Mouse (Mus musculus): ENCODE results near the gene Siah2.
A peak's percentile ranks its signal among the peaks of the same experiment; 100 is the strongest.

Siah2 gene

DNA sequence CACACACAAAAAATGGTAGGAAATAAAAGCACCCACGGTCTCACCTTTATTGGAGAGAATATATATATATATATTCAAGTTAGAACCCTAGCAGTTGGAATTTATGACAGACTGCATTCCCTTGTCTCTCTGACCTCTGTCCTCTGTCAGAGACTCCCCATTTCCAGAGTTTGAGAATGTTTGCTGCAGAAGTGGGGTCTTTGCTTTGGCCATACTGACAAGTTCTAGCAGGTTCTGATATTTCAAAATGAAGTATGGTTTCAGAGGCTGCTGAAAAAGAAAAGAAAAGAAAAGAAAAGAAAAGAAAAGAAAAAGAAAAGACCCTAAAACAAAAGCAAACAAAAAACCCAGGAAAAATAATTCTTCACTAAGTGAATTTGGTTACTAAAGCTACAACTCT is 2.8 kb upstream of the Siah2 start:
- no peak for DNase-seq (ENCODE audit: low read depth, low spot score)

DNA sequence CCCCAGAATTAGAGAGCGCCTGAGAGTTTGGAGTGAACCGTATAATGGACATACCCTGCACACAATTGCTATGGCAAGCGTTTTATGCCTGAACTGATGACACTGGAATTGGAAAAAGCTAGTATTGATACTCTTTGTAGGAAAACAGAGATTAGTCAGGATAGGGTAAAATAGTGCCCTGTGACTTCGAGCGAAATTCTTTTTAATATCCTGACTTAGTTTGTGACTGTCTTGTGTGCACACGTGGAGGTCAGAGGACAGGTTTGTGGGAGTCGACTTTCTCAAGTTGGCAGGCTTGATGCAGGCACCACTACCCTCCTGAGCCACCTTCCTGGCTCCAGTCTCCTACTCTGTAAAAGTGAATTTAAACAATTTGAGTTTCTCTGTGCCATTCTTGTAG is 1.1 kb upstream of the Siah2 start:
- DNase-seq (ENCODE audit: low read depth, low spot score): no peak

DNA sequence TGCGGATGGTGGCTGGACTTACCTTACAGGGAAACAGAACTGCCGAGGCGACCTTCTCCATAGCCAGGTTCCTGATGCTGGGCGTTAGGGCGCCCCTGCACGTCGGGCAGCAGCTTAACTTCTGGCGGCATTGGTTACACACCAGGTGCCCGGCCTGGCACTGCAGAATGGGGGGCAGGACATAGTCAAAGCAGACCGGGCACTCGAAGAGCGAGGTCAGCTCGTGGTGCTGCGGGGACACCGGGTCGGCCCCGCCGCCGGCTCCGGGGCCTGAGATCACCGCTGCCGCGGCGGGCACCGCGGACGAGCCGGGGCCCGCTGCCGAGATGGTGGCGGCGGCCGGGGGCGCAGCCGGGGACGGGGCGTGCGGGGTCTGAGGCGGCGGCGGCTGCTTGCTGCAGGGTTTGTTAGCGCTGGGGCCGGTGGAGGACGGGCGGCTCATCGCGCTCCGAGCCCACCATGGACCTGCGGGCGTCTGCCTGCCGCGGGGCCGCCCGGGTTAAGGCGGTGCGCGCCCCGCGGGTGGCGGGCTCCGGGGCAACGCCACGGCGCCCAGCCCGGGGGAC is 743 bp downstream of the Siah2 start:
- DNase-seq (ENCODE audit: low read depth, low spot score): peak; percentile 63

DNA sequence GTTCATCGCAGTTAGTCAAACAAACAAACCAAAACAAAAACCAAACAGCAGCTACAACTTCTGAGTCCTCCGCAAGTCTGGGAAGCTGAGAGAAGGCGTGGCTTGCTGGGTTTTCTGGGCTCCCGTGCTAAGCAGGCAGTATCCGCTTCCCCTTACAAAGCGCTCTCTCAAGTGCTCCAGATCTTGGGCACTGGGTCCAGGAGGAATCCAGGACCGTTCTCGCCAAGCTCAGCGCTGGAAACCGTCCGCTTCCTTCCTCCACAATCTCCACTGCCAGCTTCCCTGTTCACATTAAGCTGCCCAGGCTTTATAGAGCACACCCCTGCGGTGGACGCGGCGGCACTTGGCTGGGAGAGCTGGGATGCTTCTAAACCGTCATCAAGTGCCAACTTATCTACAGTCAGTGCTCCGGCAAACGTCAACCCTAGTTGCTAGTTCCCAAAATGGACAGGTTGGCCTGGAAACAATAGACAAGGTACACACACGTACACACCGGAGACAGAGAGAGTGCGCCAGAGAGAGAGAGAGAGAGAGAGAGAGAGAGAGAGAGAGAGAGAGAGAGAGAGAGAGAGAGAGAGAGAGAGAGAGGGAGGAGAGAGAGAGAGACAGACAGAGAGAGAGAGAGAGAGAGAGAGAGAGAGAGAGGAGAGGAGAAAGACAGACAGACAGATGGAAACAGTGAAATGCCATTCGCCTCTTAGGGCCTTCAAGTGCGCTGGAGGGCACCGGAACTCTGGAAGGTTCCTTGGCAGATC is 1.4 kb downstream of the Siah2 start:
- peak; percentile 70 for DNase-seq (ENCODE audit: low read depth, low spot score)

DNA sequence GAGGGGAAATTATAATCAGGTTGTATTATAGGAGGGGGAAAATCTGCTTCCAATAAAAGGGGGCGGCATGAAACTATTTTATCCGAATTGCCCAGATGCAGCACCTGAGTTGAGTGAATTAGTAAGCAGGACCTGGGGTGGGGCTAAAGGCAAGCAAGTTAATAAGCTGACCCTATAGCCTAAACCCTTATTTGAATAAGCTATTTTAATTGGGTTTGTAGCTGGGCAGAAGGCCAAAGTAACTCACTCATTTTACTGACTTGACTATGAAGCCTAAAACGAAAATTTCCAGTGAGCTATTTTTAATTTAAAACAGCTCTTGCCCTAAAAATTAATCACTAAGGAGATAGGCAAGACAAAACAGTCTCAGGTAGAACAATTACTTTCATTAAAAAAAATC is 2.5 kb downstream of the Siah2 start:
- no peak for DNase-seq (ENCODE audit: low read depth, low spot score)

DNA sequence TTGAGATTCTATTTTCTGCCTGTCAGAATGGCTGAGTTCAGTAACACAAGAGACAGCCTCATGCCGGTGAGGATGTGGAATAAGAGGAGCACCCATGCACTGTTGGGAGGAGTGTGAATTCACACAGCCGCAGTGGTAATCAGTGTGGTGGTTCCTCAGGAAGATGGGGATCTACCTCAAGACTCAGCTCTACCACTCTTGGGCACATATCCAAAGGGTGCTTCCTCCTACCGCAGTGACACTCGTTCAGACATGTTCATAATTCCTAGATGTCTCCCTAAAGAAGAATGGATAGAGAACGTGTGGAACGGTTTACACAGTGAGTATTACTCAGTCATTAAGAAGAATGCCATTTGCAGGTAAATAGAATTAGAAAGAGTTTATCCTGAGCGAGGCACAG is 3.1 kb downstream of the Siah2 start:
- DNase-seq (ENCODE audit: low read depth, low spot score): no peak

DNA sequence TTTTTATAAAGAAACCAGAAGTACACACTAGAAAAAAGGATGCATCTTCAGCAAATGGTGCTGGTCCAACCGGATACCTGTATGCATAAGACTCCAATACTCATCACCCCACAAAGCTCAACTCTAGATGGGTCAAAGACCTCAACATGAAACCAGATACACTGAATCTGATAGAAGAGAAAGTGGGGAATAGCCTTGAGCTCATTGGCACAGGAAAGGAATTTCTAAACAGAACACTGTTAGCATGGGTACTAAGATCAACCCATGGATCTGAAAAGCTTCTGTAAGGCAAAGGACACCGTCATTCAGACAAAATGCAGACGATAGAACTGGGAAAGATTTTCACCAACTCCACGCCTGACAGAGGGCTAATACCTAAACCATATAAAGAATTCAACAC is 3.6 kb downstream of the Siah2 start:
- DNase-seq (ENCODE audit: low read depth, low spot score): no peak

DNA sequence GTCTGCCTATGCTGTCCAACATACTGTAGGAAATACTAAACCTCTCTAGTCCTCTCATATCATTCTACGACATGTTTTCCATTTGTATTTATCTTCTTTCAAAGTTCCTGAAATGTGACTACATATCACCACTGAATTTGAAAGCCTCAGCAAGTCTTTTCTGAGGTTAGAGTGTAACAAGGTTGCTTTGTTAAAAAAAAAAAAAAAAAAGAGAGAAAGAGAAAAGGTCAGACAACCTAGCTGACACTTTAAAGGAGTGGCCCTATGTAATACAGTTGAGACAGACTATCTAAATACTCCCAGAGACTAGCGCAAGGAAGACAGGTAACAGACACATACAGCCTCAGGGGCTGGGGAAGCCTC is 5.3 kb downstream of the Siah2 start:
- no peak for DNase-seq (ENCODE audit: low read depth, low spot score)

DNA sequence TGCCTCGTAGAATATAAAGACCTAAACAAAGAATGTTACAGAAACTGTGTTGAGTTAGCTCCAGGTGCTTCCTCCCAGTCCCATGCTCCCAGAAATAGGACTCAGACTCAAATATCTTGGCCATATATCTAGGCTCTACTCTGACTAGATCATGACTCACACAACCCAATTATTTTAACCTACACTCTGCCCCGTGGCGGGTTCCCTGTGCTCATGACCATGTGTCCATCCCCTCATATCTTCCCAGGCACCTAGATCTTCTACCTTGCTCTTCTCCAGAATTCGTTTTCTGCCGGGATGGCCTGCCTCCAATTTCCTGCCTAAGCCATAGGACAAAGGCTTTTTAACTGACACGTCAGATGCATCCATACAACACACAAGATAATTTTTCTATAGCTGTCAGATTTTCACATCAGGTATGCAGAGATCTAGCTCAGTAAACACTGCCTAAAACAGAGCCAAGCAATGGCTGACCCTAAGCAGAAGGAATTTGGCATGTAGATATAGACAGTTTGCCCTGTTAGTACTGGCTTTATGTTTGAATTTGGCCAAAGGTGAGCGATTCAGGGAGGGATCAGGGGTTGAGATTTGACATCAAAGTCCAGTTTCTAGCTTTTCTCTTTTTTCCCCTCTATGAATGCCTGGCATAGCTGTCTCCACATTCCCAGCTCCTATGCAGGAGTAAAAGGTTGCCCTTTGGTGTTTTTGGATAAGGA is 5.8 kb downstream of the Siah2 start:
- DNase-seq (ENCODE audit: low read depth, low spot score): no peak

DNA sequence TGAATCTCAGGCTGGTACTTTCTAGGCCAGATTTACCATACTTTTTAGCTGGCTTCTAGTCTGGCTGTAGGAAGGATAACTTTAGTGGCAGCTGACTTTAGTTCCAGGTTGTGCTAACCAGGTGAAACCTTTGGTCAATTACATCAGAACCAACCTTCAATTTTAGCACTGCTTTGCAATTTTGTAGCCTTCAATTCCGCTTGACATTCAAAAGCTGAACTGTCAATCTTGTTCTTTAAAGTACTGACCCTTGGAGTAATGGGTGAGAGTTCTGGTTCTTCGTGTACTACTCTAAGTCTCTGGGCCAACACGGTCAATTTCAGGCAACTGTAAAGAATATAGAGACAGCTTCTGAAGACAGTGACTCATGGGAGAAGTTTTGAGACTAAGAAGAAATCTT is 6.8 kb downstream of the Siah2 start:
- DNase-seq (ENCODE audit: low read depth, low spot score): no peak

DNA sequence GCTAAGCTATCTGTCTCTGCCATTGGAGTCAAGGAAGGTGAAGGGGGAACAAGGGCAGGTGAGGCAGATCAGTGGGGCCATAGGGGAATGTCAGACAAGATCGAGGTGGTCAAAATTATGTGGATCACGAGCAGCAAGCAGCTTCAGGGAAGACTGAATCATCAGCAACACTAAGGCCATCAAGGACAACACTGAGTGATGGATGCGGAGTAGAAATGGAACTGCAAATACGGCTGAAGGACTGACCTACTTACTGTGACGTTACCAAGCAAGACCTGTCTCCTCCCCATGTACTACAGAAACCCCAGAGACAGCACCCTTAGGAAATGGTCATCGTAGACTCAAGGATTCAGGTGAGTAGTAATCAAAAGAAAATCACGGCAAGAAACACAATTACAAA is 8.9 kb downstream of the Siah2 start:
- DNase-seq (ENCODE audit: low read depth, low spot score): no peak

DNA sequence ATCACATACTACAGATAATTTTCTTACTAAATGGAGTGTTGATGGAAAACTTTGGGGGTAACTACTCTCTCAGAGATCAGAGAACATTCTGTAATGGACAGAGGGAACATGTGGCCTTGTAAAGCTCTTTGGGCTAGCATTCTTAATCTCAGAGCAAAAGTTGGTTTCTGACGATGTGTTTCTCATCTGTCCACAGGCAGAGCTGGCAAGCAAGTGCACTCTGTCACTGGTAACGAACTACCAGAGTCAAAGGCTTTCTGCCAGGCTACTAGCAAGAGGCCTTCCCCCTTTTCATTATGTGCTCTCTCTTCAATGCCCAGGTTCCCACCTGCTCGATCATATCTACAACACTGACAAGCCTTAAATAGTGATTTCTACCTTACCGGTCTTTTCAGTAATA is 9.9 kb downstream of the Siah2 start:
- no peak for DNase-seq (ENCODE audit: low read depth, low spot score)

DNA sequence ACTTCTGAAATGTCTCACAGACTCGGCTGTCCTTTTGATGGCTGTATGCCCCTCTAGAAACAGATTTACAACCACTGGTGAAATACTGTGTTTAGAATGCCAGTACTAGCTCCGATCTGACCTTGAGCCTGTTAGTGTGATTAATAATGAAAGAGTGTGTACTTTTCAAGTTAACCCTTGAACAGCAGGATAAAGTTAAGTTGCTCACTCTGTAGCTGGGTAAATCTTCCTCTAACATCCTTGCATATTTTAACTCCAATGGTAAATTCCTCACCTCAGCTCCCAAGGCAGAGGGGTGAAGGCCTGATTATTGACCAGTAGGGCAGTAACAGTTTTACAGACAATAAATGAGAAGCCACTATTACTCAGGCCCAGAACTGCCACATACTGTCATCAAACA is 10.4 kb downstream of the Siah2 start:
- no peak for DNase-seq (ENCODE audit: low read depth, low spot score)

DNA sequence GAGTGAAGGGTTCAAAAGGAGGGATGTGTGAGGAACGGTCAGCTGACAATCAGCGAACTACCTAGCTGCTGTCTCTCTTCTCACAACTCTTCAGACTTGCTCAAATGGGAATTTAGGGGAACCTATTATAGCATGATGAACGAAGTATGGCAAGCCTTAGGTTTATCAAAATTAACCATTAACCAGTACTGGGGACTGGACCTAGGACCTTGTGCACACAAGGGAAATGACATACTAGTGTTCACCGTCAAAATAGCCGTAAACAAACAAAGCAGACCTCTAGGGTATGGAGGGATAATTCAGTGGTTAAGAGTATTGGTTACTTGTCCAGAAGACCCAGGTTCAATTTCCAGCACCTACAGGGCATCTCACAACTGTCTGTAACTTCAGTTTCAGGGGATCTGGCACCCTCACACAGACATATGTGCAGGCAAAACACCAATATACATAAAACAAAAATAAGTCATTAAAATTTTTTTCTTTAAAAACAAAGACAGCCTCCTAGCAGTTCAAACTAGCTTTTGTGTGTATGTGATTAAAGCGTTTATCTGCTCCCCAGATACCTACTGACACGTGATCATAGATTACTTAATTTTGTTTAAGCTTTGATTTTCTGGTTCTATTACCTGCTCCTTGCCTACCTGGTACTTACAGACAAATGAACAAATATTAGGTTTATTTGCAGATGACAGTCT is 11.1 kb downstream of the Siah2 start:
- no peak for DNase-seq (ENCODE audit: low read depth, low spot score)

DNA sequence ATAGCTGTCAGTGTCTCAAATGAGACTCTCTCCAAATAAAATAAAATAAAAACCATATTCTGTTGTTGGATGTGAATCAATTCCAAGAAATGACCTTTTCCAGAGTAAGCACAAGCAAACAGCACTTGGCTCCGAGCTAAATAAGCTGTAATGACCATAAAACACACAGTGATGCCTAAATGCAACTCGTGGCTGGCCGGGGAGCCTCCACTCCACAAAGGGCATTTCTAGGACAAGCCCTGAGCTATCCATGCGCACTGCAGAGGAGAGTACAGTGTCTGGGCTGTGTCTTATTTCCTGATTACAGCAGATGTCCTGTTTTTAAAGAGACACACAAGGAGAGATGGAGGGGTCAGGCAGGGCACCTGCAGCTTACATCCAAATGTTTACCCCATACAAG is 12.2 kb downstream of the Siah2 start:
- no peak for DNase-seq (ENCODE audit: low read depth, low spot score)

DNA sequence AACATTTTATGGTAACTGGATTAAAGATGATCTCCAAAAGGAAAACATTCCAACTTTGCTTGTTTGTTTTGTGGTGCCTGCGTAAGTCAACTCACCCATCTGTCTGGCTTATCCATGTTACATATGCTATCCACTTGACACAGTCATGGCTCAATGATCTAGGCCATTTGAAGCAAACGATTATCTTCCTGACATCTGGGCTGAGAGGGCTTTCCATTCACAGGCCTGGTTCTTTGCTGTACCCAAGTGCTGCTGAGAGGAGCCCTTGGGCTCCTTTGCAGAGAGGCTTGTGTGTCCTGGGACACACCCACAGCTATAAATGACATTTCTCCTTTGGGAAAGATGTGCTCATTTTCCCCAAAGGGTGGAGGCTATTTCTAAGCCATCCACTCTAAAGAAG is 13.3 kb downstream of the Siah2 start:
- no peak for DNase-seq (ENCODE audit: low read depth, low spot score)

DNA sequence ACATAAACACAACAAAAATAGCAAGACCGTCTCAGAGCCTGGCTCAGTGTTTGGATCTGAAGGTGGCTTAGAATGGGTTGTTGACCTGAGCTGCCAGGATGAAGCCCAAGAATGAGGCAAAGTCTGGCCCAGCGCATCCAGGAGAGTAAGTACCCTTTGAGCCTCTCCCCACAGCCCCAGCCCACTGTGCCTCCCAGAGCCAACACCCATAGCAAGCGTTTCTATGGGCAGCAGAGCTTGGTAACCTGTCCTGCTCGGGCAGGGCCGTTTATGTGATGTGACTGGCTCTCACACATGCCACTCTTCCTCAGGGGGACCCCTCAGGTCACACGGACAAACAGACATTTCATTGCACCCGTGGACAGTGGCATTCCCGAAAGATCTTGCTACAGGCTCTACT is 13.8 kb downstream of the Siah2 start:
- DNase-seq (ENCODE audit: low read depth, low spot score): no peak

DNA sequence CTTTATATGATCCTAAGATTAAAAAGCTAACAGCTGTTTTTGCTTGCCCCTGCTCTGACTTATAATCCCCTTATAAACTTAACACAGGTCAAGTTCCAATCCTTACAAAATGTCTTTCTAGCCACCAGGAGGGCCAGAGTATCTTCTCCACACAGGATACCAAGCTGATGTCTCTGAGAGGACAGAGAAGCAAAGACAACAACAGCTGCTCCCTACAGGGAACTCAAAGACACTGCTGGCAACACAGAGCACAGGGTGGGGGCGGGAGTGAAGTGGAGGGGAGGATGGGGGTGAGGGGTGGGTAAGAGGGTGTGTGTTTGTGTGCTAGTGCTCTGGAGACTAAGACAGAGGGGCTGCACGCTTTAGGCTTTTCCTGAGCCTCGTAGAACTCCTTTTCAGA is 14.6 kb downstream of the Siah2 start:
- no peak for DNase-seq (ENCODE audit: low read depth, low spot score)

DNA sequence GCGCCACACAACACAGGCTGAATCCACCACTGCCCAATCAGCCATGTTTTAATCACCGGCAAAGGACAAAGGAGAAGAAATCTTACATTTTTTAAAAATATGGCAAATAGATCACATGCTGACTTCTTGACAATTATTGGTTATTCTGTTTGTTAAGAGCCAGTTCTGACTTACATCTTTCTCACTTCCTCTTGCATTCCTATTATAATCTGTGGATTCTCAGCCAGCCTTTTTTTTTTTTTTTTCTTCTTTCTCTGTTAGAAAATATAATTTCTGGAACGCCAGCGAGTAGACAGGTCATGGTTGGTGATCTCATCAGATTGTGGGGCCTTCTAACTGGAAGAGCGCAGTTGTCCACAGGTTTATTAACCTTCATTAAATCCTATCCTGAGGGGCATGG is 18.9 kb downstream of the Siah2 start:
- DNase-seq (ENCODE audit: low read depth, low spot score): no peak

DNA sequence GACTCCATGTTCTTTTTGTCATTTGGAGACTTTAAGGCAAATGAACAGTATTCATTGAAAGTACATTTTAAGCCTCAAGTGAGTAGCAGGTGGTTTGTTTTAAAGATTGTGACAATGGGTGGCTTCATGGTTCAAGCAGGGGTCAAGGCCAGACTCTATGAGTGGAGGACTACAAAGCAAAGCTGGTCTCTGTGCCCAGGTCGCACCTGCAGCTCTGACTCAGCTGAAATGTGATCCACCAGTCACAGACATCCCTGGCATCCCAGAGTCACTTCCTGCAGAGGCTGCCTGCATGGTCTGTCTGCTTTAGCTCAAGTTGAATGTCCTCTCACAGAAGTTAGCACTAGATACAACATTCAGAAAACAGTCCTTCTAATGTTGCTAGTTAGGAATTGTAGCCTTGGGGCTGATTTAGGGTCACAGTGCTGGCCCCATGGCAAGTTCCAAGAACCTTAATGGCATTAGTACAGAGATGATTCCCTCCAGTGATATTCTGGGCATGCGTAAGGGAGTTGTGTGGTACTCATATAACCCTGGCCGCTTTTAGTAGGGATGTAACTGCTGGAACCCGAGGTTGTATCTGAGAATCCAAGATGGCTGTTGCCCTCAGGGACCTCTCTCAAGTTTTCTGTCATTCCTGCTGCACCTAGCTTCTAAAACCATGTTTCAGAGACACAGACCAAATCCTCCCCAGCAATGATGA is 19.6 kb downstream of the Siah2 start:
- DNase-seq (ENCODE audit: low read depth, low spot score): peak; percentile 66

DNA sequence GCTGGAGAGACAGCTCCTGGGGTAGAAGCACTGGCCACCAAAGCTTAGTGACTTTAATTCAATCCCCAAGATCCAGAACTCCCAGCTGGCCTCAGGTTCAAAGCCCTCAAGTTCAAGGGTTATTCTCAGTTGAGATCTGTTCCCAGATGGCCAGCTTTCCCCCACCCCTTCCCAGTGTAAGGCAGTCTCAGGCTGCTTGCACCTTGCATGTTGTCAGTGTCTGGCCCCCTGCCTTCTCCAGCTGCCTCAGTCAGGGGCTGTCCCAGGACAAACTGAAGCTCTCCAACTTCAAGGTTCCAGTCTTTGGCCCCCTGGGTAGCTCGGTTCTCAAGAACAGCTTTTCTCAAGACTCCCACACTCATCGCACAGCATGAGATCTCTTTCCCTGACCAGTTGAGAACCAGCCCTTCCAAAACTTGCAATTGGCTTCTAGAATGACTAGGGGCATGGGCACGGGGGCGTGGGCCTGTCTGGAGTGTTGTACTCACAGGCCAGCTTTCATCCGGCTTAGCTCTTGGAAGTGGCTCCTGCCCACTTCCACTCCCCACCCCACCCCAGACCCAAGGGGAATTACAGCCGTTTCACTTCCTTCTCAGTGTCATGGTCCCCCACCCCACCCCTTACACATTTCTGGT is 20.5 kb downstream of the Siah2 start:
- peak; percentile 76 for DNase-seq (ENCODE audit: low read depth, low spot score)

DNA sequence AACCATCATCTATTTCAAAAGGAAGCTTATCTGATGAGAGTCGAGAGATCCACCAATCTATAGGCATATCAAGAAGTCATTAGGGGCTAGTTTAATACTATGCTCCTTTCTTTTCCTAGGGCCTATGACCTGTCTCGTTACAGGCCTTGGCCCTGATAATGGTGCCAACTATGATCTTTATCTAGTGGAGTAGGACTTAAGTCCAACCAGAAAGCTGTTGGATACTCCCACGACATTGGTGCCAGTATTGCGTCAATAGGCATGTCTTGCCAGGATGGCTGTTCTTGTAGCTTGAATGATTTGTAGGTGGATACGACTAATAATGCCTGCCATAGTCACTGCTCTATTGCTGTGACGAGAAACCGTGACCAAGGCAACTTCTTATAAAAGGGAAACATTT is 28.2 kb downstream of the Siah2 start:
- DNase-seq (ENCODE audit: low read depth, low spot score): no peak
